Mouse (Mus musculus) heart, embryonic 10.5 days (tissue): ENCODE measurements at regions not wholly inside any gene's neighbourhood (a gene's known extent, or its start where the extent isn't known, plus 50 kb on each side); places are given as distances from the start of the nearest gene placed in this dataset.

Experiments
- DNase-seq: peaks from one replicate; pipeline ENCODE4 v3.0.0-alpha.2; 2017; ENCODE audit warnings: low spot score
- H3K27ac ChIP-seq: fragments of 300-500 bp; sonication (generic); 2 replicates; pipeline ENCODE4 v1.5.1; 2016; ENCODE audit warnings: mild to moderate bottlenecking
- H3K27me3 ChIP-seq: fragments of 300-500 bp; sonication (generic); 2 replicates; pipeline ENCODE4 v1.6.1; 2016; ENCODE audit warnings: mild to moderate bottlenecking; ENCODE audit not compliant: poor library complexity, insufficient read depth, severe bottlenecking
- H3K36me3 ChIP-seq: fragments of 300-500 bp; sonication (generic); 2 replicates; pipeline ENCODE4 v1.6.1; 2016; ENCODE audit warnings: mild to moderate bottlenecking, moderate library complexity
- H3K4me1 ChIP-seq: fragments of 300-500 bp; sonication (generic); 2 replicates; pipeline ENCODE4 v1.6.1; 2016; ENCODE audit warnings: mild to moderate bottlenecking
- H3K4me3 ChIP-seq: fragments of 300-500 bp; sonication (generic); 2 replicates; pipeline ENCODE4 v1.5.1; 2016; ENCODE audit warnings: mild to moderate bottlenecking, moderate library complexity
- H3K9me3 ChIP-seq: fragments of 300-500 bp; sonication (generic); 2 replicates; pipeline ENCODE4 v1.6.1; 2016; ENCODE audit warnings: mild to moderate bottlenecking, moderate library complexity
- WGBS: fragments of 180-500 bp; shearing (Covaris S2); methylation state at CpG from one replicate; pipeline ENCODE4 v1.1.7; 2016; 5-methylcytosine and 5-hydroxymethylcytosine counted together

GRCm38 (mm10) chrX:13398466-13398865 is 67.4 kb upstream of the Nyx start:
- H3K27ac ChIP-seq: no peak overlapping the region
- H3K36me3 ChIP-seq: no peaks in the 10 kb centered on the region
- no peaks in the 10 kb centered on the region for H3K4me1 ChIP-seq
- H3K9me3 ChIP-seq: no peaks in the 10 kb centered on the region
- no peak for DNase-seq
- no peak overlapping the region for H3K4me3 ChIP-seq
- no peaks in the 10 kb centered on the region for H3K27me3 ChIP-seq

DNA sequence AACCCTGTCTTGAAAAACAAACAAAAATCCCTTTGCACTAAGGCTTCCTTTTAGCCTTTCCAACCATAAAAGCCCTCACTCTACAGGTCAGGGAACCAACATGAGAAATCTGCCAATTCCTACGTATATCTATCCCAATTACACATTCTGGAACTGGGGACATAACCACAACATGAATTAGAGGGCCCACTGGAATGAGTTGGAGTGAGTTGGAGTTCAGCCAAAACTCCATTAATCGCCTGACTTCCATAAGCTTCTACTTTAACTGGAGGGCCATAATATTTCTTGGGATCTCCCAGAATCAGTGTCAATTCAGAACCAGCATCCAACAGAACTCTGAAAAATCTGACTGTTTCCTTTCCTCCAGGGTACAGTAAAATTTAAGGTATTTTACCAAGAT is 53.2 kb upstream of the Nyx start:
- 75% methylated on average over 2 of the region's 2 CpGs for WGBS
- no peaks in the 10 kb centered on the region for H3K9me3 ChIP-seq

DNA sequence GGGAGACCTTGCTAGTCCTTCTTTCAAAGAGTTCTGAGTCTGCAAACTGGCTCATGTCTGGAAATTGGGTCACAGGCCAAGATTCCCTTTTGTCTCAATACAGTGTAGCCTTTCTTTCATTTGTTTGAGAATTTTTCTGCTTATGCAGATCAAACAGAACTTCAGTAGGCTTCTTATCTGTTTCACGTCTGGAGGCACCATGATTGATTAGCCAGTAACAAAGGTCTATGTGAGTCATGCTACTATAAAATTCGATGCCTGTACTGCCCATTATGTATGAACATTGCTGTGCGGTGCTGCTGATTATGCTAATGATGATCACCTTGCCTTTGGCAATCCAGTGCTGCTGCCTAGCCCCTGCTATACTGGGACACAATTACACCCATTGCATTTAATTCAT is 52.8 kb upstream of the Nyx start:
- Histone ChIP-seq H3K27ac (no peak overlapping the region), H3K4me3 (no peak overlapping the region), H3K27me3 (peaks cover 62% of the 10 kb centered on the region; the same call in 1 of the 2 replicates), H3K4me1 (no peaks in the 10 kb centered on the region), H3K36me3 (no peaks in the 10 kb centered on the region), H3K9me3 (no peaks in the 10 kb centered on the region)
- 60% methylated on average over 3 of the region's 3 CpGs for WGBS
- DNase-seq: no peak

More for the DNA sequence above, 53.2 kb upstream of the Nyx start:
- Histone ChIP-seq H3K27ac (no peak overlapping the region), H3K4me1 (no peaks in the 10 kb centered on the region), H3K27me3 (peaks cover 59% of the 10 kb centered on the region; the same call in 1 of the 2 replicates), H3K36me3 (no peaks in the 10 kb centered on the region), H3K4me3 (no peak overlapping the region)
- no peak for DNase-seq
